23 mouse cellular contexts compared by ENCODE assay signal in genomic region chr5:148809485-148809884, GRCm38 (mm10).
DNase-seq lines count a peak whose midpoint lies in the region; ATAC-seq and TF ChIP-seq lines count a peak whose summit lies in the region.
"Had no signal": no experiment of that assay in that cellular context is flagged by ENCODE, and none has a peak within 500 bp of the region (broad histone marks: within the 10 kb centered on the region; RNA-seq: fewer than 3 reads in every experiment).

No protein-coding gene starts in this region.

- no peak for TF ChIP-seq CTCF in heart, postnatal 0 days (IDR thresholded peaks at IDR 0.05; ENCODE audit: low read depth)
- TF ChIP-seq CTCF in layer of hippocampus, adult 2 months (conservative IDR thresholded peaks at IDR 0.05): no peak

- TF ChIP-seq EP300 in heart, postnatal 0 days (IDR thresholded peaks at IDR 0.05; ENCODE audit: low read depth): no peak

- 0 out of 2 replicates have a peak, but pooled peaks have one; percentile 30 for ATAC-seq in heart, embryonic 12.5 days (ENCODE audit: insufficient number of reproducible peaks, low FRiP score)
- peak; percentile 70 for ATAC-seq in heart, postnatal 0 days (ENCODE audit: insufficient read depth, low read depth)
- 0 out of 2 replicates have a peak, but pooled peaks have one; percentile 8 for ATAC-seq in lung, embryonic 15.5 days (ENCODE audit: borderline replicate concordance, extremely low read depth, low FRiP score, low TSS enrichment)
- ATAC-seq in stomach, embryonic 16.5 days (ENCODE audit: insufficient read depth, low FRiP score): peak; percentile 10; the same call in 1 of the 2 replicates
- ATAC-seq: activated CD4-positive, CD25-positive, alpha-beta regulatory T cell, adult 4 months had no signal

- no peak overlapping the region for H3K4me3 ChIP-seq in heart, embryonic 12.5 days
- H3K4me3 ChIP-seq in heart, postnatal 0 days (ENCODE audit: low read depth, low read length): 0 out of 2 replicates have a peak overlapping the region, but pooled peaks have one; percentile 14
- H3K4me3 ChIP-seq in lung, embryonic 15.5 days: no peak overlapping the region
- no peak overlapping the region for H3K4me3 ChIP-seq in stomach, embryonic 16.5 days (replicated peaks; ENCODE audit: low read length)
- H3K4me3 ChIP-seq in layer of hippocampus, adult 2 months: no peak overlapping the region
- H3K4me3 ChIP-seq: embryonic facial prominence, embryonic 15.5 days; forebrain, embryonic 12.5 days; hindbrain, embryonic 13.5 days; limb, embryonic 13.5 days had no signal

- no peaks in the 10 kb centered on the region for H3K9me3 ChIP-seq in heart, embryonic 12.5 days (replicated peaks)
- H3K9me3 ChIP-seq in heart, postnatal 0 days (replicated peaks; ENCODE audit: control insufficient read depth, low read length): no peaks in the 10 kb centered on the region
- no peaks in the 10 kb centered on the region for H3K9me3 ChIP-seq in lung, embryonic 15.5 days
- H3K9me3 ChIP-seq in stomach, embryonic 16.5 days (replicated peaks; ENCODE audit: control insufficient read depth, low read length): no peaks in the 10 kb centered on the region; the same call in 1 of the 2 replicates
- H3K9me3 ChIP-seq: forebrain, embryonic 12.5 days; hindbrain, embryonic 13.5 days had no signal

- H3K27me3 ChIP-seq in heart, embryonic 12.5 days (replicated peaks): peaks cover 6% of the 10 kb centered on the region; the same call in 1 of the 2 replicates
- H3K27me3 ChIP-seq in heart, postnatal 0 days (ENCODE audit: control insufficient read depth, insufficient read depth, low read length): no peaks in the 10 kb centered on the region
- no peaks in the 10 kb centered on the region for H3K27me3 ChIP-seq in lung, embryonic 15.5 days
- no peaks in the 10 kb centered on the region for H3K27me3 ChIP-seq in stomach, embryonic 16.5 days (ENCODE audit: control insufficient read depth, insufficient read depth, low read length)

- peaks cover 23% of the 10 kb centered on the region for H3K4me1 ChIP-seq in heart, embryonic 12.5 days (replicated peaks)
- peaks cover 12% of the 10 kb centered on the region for H3K4me1 ChIP-seq in heart, postnatal 0 days (ENCODE audit: control insufficient read depth, insufficient read depth)
- H3K4me1 ChIP-seq in lung, embryonic 15.5 days: peaks cover 18% of the 10 kb centered on the region
- peaks cover 13% of the 10 kb centered on the region; the same call in 1 of the 2 replicates for H3K4me1 ChIP-seq in stomach, embryonic 16.5 days (ENCODE audit: control insufficient read depth, insufficient read depth, low read length)
- H3K4me1 ChIP-seq: forebrain, embryonic 12.5 days had no signal

- 0 out of 2 replicates have a peak overlapping the region, but pooled peaks have one; percentile 26 for H3K9ac ChIP-seq in heart, embryonic 12.5 days
- H3K9ac ChIP-seq in heart, postnatal 0 days (replicated peaks; ENCODE audit: low read depth, low read length): no peak overlapping the region
- no peak overlapping the region for H3K9ac ChIP-seq in lung, embryonic 15.5 days
- peak overlapping the region; percentile 44; the same call in 1 of the 2 replicates for H3K9ac ChIP-seq in stomach, embryonic 16.5 days (ENCODE audit: low read length)
- H3K9ac ChIP-seq: embryonic facial prominence, embryonic 15.5 days; forebrain, embryonic 12.5 days; hindbrain, embryonic 13.5 days; limb, embryonic 13.5 days had no signal

- no peak for DNase-seq in heart, postnatal 36 days
- peak; percentile 61 for DNase-seq in heart, postnatal 0 days (ENCODE audit: low spot score)
- no peak for DNase-seq in heart, postnatal 25 days (ENCODE audit: low spot score)
- no peak for DNase-seq in lung, postnatal 36 days
- DNase-seq in layer of hippocampus, adult 2 months (ENCODE audit: low spot score in 2 of 2): no peak
- DNase-seq: adrenal gland, adult 2 months; adrenal gland, postnatal 36 days; B cell, adult 2 months; cerebellum, adult 18-20 months; cerebellum, postnatal 10 days; forebrain, postnatal 0 days; gastrocnemius, postnatal 14 days; kidney, adult 2 months; lung, postnatal 14 days had no signal

- H3K27ac ChIP-seq in heart, embryonic 12.5 days (ENCODE audit: poor library complexity, severe bottlenecking): peak overlapping the region; percentile 80
- peak overlapping the region; percentile 86 for H3K27ac ChIP-seq in heart, postnatal 0 days (ENCODE audit: low read depth)
- H3K27ac ChIP-seq in lung, embryonic 15.5 days: no peak overlapping the region
- H3K27ac ChIP-seq in stomach, embryonic 16.5 days (ENCODE audit: low read length): no peak overlapping the region
- no peak overlapping the region for H3K27ac ChIP-seq in layer of hippocampus, adult 2 months
- H3K27ac ChIP-seq: embryonic facial prominence, embryonic 15.5 days; forebrain, embryonic 12.5 days; hindbrain, embryonic 13.5 days; limb, embryonic 13.5 days had no signal

- 26% methylated on average over 3 of the region's 3 CpGs for WGBS in heart, embryonic 12.5 days
- WGBS in heart, postnatal 0 days: 17% methylated on average over 3 of the region's 3 CpGs
- WGBS in lung, embryonic 15.5 days: 33% methylated on average over 3 of the region's 3 CpGs
- 46% methylated on average over 3 of the region's 3 CpGs for whole genome bisulfite sequencing in stomach, embryonic 16.5 days

- peak overlapping the region; percentile 60 for H3K4me2 ChIP-seq in heart, embryonic 12.5 days
- H3K4me2 ChIP-seq in heart, postnatal 0 days (ENCODE audit: low read depth, low read length): peak overlapping the region; percentile 50
- H3K4me2 ChIP-seq in lung, embryonic 15.5 days: no peak overlapping the region
- H3K4me2 ChIP-seq in stomach, embryonic 16.5 days (ENCODE audit: low read depth, low read length): no peak overlapping the region
- H3K4me2 ChIP-seq: forebrain, embryonic 12.5 days; midbrain, embryonic 11.5 days had no signal

- intact Hi-C loops in heart, postnatal 36 days (cut with DNase I): no loop called here
- intact Hi-C loops in heart, postnatal 25 days (cut with DNase I): loop anchor here (2.0 kb wide), 2 partner anchors 527 to 715 kb away; no protein-coding TSS in a partner anchor

- no peaks in the 10 kb centered on the region for H3K36me3 ChIP-seq in heart, embryonic 12.5 days
- no peaks in the 10 kb centered on the region for H3K36me3 ChIP-seq in heart, postnatal 0 days (replicated peaks; ENCODE audit: control insufficient read depth, insufficient read depth, low read length)
- H3K36me3 ChIP-seq in lung, embryonic 15.5 days: no peaks in the 10 kb centered on the region
- H3K36me3 ChIP-seq in stomach, embryonic 16.5 days (ENCODE audit: control insufficient read depth, insufficient read depth, low read length): no peaks in the 10 kb centered on the region
- H3K36me3 ChIP-seq: embryonic facial prominence, embryonic 15.5 days; forebrain, embryonic 12.5 days; hindbrain, embryonic 13.5 days; limb, embryonic 13.5 days had no signal

Comparison
In these comparisons a context has a peak if more than half of its experiments do, and no peak if none do; other contexts are left out.
1. H3K9ac ChIP-seq: peak in heart, embryonic 12.5 days (single experiment) and stomach, embryonic 16.5 days (single experiment); none in heart, postnatal 0 days (single experiment) and lung, embryonic 15.5 days (single experiment).
2. ATAC-seq: peak in every context shown above with its lines; median percentile 70 in heart, postnatal 0 days; 30 in heart, embryonic 12.5 days; 10 in stomach, embryonic 16.5 days; 8 in lung, embryonic 15.5 days.
3. H3K27ac ChIP-seq: peak in heart, embryonic 12.5 days (single experiment) and heart, postnatal 0 days (single experiment); none in lung, embryonic 15.5 days (single experiment), stomach, embryonic 16.5 days (single experiment) and layer of hippocampus, adult 2 months (single experiment).
4. H3K4me2 ChIP-seq: peak in heart, embryonic 12.5 days (single experiment) and heart, postnatal 0 days (single experiment); none in lung, embryonic 15.5 days (single experiment) and stomach, embryonic 16.5 days (single experiment).